Mouse (Mus musculus): ENCODE measurements at regions not wholly inside any gene's neighbourhood (a gene's known extent, or its start where the extent isn't known, plus 50 kb on each side); places are given as distances from the start of the nearest gene placed in this dataset.

- in situ Hi-C loops (cut with MboI, MseI), result loop anchor here in 1 of 2 experiments (10.0 kb wide), 1 partner anchor 1744 kb away; no protein-coding TSS in a partner anchor
Measured at GRCm38 (mm10) chr13:80128911-80129310, 754.3 kb upstream of the Arrdc3 start.

Measured in T-helper 17 cell (primary cell).